Mouse (Mus musculus) liver, embryonic 14.5 days (tissue): ENCODE results near the gene Prm3. TPM values are rescaled to one million over a fixed set of nuclear protein-coding genes. Genes with fewer than 3 reads are reported as not detected.

Experiments used
- ATAC-seq: fragments of 200-750 bp; cut with Nextera tagmentation; 2 replicates; pipeline ENCODE4 v1.8.0; 2017; ENCODE audit warnings: moderate number of reproducible peaks, mild to moderate bottlenecking, moderate library complexity; ENCODE audit not compliant: insufficient read depth
- DNase-seq, 3 experiments: peaks; one replicate each; pipeline ENCODE4 v3.0.0-alpha.2; 2012 to 2013; ENCODE audit warnings: low read depth in 3 of 3, low spot score in 3 of 3
- H3K27ac ChIP-seq: fragments of 300-500 bp; sonication (generic); 2 replicates; pipeline ENCODE4 v1.5.1; 2014; ENCODE audit warnings: moderate library complexity, mild to moderate bottlenecking, control low read depth, inconsistent platforms
- H3K27me3 ChIP-seq: fragments of 300-500 bp; sonication (generic); 2 replicates; pipeline ENCODE4 v1.6.1; 2014; ENCODE audit warnings: mild to moderate bottlenecking, low read length, moderate library complexity; ENCODE audit not compliant: control insufficient read depth, insufficient read depth
- H3K36me3 ChIP-seq: fragments of 300-500 bp; sonication (generic); replicated peaks from 2 replicates; pipeline ENCODE4 v1.6.1; 2014; ENCODE audit warnings: low read depth; ENCODE audit not compliant: control insufficient read depth, insufficient read depth
- H3K4me1 ChIP-seq, 2 experiments: fragments of 200-500 bp in 1 of 2; fragments of 300-500 bp in 1 of 2; sonication (generic) in 1 of 2; replicated peaks; 2 replicates each; pipeline ENCODE4 v1.6.1; 2012 to 2014; ENCODE audit warnings: antibody characterized with exemption in 1 of 2, inconsistent platforms in 1 of 2, low read length in 1 of 2; ENCODE audit not compliant: control insufficient read depth in 2 of 2, insufficient read depth in 2 of 2
- H3K4me2 ChIP-seq: fragments of 300-500 bp; sonication (generic); 2 replicates; pipeline ENCODE4 v1.6.1; 2014; ENCODE audit warnings: low read depth, mild to moderate bottlenecking, control low read depth, moderate library complexity
- H3K4me3 ChIP-seq, 2 experiments: fragments of 200-500 bp in 1 of 2; fragments of 300-500 bp in 1 of 2; sonication (generic) in 1 of 2; 2 replicates each; pipeline ENCODE4 v1.5.1; 2012 to 2014; ENCODE audit warnings: low read depth in 2 of 2, low read length in 2 of 2, mild to moderate bottlenecking in 2 of 2, control low read depth in 1 of 2, inconsistent platforms in 1 of 2, moderate library complexity in 1 of 2; ENCODE audit not compliant: insufficient read depth in 1 of 2
- H3K9ac ChIP-seq: fragments of 300-500 bp; sonication (generic); replicated peaks from 2 replicates; pipeline ENCODE4 v1.6.1; 2014; ENCODE audit warnings: mild to moderate bottlenecking, control low read depth, moderate library complexity
- H3K9me3 ChIP-seq: fragments of 300-500 bp; sonication (generic); 2 replicates; pipeline ENCODE4 v1.6.1; 2016; ENCODE audit warnings: low read length, mixed read lengths; ENCODE audit not compliant: control insufficient read depth
- CTCF ChIP-seq: IDR thresholded peaks from 2 replicates; pipeline ENCODE4 v1.5.1; 2016; ENCODE audit warnings: antibody characterized with exemption, low read depth, control low read depth
- EP300 ChIP-seq: IDR thresholded peaks from 2 replicates; pipeline ENCODE4 v1.6.1; 2016; ENCODE audit warnings: antibody characterized with exemption, low read depth
- WGBS: fragments of 180-500 bp; shearing (Covaris S2); extraction: QIAGEN DNeasy Blood & Tissue Kit; methylation state at CpG from one replicate; pipeline ENCODE4 v1.1.7; 2014; ENCODE audit not compliant: insufficient replicate concordance; 5-methylcytosine and 5-hydroxymethylcytosine counted together
- polyA plus RNA-seq, 2 experiments: library from polyadenylated mRNA; depleted of rRNA in 1 of 2; stranded (reverse) in 1 of 2; unstranded in 1 of 2; fragments of >200 nt; fragmentation: Nextera tagmentation in 1 of 2; extraction: Ambion mirVana in 1 of 2; gene quantifications; 2 replicates each; pipeline versions ENCODE4 v1.2.1 to v1.2.3; 2012 to 2014

Gene Prm3
- polyA plus RNA-seq, 2 experiments, result not detected

DNA sequence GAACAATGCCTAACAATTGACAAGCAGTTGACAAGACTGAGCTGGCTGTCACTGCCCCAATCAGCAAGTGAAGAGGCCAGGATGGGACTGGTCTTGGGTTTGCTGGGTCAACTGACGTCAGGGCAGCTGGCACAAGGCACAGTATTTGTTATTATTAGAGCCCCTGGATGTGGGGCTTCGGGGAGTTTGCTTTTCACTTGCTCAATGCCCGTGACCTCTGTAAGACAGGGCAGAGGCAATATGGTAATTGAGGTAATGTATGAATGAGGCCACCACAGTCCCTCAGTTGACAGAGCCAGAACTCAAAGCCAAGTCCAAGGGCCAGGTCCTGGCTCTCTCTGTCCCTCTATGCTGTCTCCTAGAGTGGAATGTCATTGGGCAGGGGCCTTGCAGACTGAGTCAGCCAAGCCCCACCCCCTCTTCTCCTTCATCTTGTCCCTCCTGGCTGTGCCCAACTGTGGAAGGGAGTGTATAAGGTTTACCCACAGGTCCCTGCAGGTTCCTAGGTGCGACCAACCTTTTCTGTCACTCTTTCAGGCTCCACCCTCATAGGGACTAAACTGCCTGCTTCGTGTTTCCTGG, 13.0 kb downstream of the Prm3 start:
- DNase-seq, result no peak
- no peak overlapping the region for H3K9ac ChIP-seq

DNA sequence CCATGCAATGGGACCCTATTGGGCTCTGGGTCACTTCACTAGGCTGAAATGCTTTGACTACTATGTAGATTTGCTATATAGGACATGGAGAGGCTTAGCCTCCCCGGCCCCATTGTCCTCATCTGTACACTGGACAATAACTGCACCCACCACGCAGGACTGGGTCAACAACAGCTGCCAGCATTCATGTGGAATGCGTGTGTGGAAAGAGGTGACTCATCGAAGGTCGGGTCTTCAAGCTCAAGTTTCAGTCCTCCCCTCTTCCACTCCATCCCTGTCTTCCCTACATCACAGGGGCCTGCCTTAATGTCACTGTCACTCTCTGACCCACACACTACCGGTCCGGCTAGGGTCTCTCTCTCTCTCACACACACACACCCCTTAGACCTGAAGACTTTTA, 14.4 kb downstream of the Prm3 start:
- no peak overlapping the region for H3K9ac ChIP-seq
- ATAC-seq (no peak), DNase-seq (no peak)
- H3K36me3 ChIP-seq, result no peaks in the 10 kb centered on the region
- 45% methylated on average over 7 of the region's 7 CpGs for WGBS
- H3K4me1 ChIP-seq, result peaks cover 0 to 15% of the 10 kb centered on the region in 2 experiments; a peak in 2 of 4 replicates
- no peaks in the 10 kb centered on the region for H3K27me3 ChIP-seq
- H3K4me3 ChIP-seq, result no peak overlapping the region
- no peak overlapping the region for H3K27ac ChIP-seq
- no peaks in the 10 kb centered on the region for H3K9me3 ChIP-seq
- H3K4me2 ChIP-seq, result no peak overlapping the region
- TF ChIP-seq CTCF, result no peak
- TF ChIP-seq EP300, result no peak

More for the DNA sequence above, 13.0 kb downstream of the Prm3 start:
- H3K4me2 ChIP-seq, result no peak overlapping the region
- no peak overlapping the region for H3K27ac ChIP-seq
- H3K36me3 ChIP-seq, result no peaks in the 10 kb centered on the region
- ATAC-seq, result no peak
- no peak overlapping the region for H3K4me3 ChIP-seq
- peaks cover 3% of the 10 kb centered on the region for H3K27me3 ChIP-seq
- no peak for TF ChIP-seq EP300
- TF ChIP-seq CTCF, result no peak
- 52% methylated on average over 5 of the region's 5 CpGs for WGBS
- H3K9me3 ChIP-seq, result no peaks in the 10 kb centered on the region
- H3K4me1 ChIP-seq, result peaks cover 0 to 6% of the 10 kb centered on the region in 2 experiments; a peak in 1 of 4 replicates

DNA sequence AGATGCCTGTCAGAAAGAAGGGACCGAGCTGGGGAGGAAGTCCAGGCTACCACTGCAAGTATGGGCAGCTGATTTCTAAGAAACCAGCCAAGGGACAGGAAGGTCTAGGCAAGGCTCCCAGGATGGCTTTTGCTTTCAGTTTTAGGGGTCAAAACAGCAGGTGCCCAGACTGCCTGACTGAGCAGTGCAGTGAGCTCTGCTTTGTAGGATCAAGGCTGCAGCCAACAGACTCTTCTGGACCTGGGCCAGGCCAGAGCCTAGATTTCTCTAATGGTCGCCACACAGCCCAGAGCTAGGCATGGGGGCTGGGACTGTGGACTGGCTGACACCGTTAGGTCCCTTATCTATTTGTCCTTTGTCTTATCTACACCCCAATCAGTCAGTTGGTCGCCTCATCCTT, 16.0 kb downstream of the Prm3 start:
- no peak for ATAC-seq
- Histone ChIP-seq H3K27me3 (no peaks in the 10 kb centered on the region), H3K9me3 (no peaks in the 10 kb centered on the region), H3K4me1 (peaks cover 0 to 15% of the 10 kb centered on the region in 2 experiments; a peak in 2 of 4 replicates), H3K27ac (no peak overlapping the region), H3K4me3 (no peak overlapping the region), H3K9ac (no peak overlapping the region), H3K36me3 (no peaks in the 10 kb centered on the region), H3K4me2 (no peak overlapping the region)
- 22% methylated on average over 4 of the region's 4 CpGs for WGBS
- no peak for TF ChIP-seq EP300
- TF ChIP-seq CTCF, result no peak
- DNase-seq, result no peak

DNA sequence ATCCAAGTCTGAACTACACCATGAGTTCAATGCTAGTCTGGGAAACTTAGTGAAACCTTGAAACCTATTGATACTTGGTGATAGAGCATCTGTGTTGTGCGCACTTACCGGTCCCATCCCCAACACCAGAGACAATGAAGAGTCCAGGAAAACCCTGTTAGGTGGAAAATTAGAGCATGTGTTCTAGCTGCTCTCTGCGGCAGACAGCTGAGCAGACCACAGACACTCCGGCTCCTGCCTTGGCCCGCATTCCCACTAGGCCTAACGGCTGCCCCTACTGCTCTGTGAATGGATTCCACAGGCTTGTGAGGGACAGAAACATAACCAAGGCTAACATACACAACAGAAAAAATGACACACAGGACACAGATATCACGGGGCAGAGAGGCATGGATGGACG, 17.2 kb downstream of the Prm3 start:
- no peaks in the 10 kb centered on the region for H3K27me3 ChIP-seq
- no peak for ATAC-seq
- H3K4me3 ChIP-seq, result no peak overlapping the region
- no peak for DNase-seq
- H3K4me1 ChIP-seq, result peaks cover 0 to 17% of the 10 kb centered on the region in 2 experiments; a peak in 2 of 4 replicates
- H3K9me3 ChIP-seq, result no peaks in the 10 kb centered on the region
- WGBS, result 78% methylated on average over 8 of the region's 8 CpGs
- H3K27ac ChIP-seq, result no peak overlapping the region
- no peak overlapping the region for H3K4me2 ChIP-seq
- no peaks in the 10 kb centered on the region for H3K36me3 ChIP-seq
- no peak overlapping the region for H3K9ac ChIP-seq
- TF ChIP-seq EP300, result no peak
- TF ChIP-seq CTCF, result no peak

DNA sequence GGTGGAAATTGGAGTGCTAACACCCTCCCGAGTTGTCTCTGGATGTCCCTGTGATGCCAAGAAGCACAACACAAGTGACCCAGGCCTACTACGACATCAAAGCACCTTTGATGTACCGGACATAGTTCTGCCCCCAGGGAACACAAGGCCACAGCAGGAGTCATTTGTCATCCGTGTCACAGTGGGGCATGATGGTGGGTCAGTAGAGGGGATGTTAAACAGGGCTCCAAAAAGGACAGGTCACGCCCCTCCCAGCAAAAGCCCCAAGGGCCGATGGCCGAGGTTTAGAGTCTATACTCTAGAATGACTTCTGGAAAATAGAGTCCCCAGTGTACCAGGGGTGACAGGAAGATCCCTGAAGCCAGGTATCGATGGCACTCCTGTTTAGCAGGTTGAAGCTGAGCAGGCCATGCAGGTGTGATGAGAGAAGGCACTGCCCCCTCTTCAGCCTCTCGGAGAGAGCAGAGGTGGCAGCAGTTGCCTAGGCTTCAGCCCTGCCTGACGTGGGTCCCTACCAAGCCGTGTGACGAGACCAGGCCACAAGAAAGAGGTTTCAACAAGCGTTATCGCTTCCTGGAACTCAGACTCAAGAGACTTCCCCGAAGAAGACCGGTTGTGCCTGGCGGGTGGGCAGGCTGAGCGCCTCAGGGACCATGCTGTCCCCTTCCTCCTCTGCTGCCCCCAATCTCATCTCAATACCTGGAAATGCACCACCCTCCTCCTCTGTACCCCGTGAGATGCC, 18.8 kb downstream of the Prm3 start:
- Histone ChIP-seq H3K27ac (no peak overlapping the region), H3K4me3 (no peak overlapping the region), H3K9ac (no peak overlapping the region), H3K4me2 (no peak overlapping the region), H3K9me3 (no peaks in the 10 kb centered on the region), H3K36me3 (no peaks in the 10 kb centered on the region), H3K27me3 (no peaks in the 10 kb centered on the region), H3K4me1 (peaks cover 0 to 14% of the 10 kb centered on the region in 2 experiments; a peak in 2 of 4 replicates)
- ATAC-seq (peak; percentile 50; the same call in 1 of the 2 replicates), DNase-seq (peak in 1 of 3 experiments; percentile 40)
- 31% methylated on average over 19 of the region's 19 CpGs for whole genome bisulfite sequencing
- TF ChIP-seq CTCF, result no peak
- no peak for TF ChIP-seq EP300
